Mouse (Mus musculus) midbrain, embryonic 14.5 days (tissue): Measurements from ENCODE around the gene Snrpd2. TPM values are rescaled to one million over a fixed set of nuclear protein-coding genes. Genes with fewer than 3 reads are reported as not detected.

Experiments
- ATAC-seq: fragments of 200-750 bp; cut with Nextera tagmentation; 2 replicates; pipeline ENCODE4 v1.8.0; 2017; ENCODE audit warnings: moderate number of reproducible peaks, moderate library complexity; ENCODE audit not compliant: low FRiP score, low TSS enrichment
- DNase-seq: peaks from one replicate; pipeline ENCODE4 v3.0.0-alpha.2; 2015
- H3K27ac ChIP-seq: fragments of 300-500 bp; sonication (generic); replicated peaks from 2 replicates; pipeline ENCODE4 v1.5.1; 2014; ENCODE audit warnings: mild to moderate bottlenecking, low read depth, low read length, moderate library complexity
- H3K27me3 ChIP-seq: fragments of 300-500 bp; sonication (generic); 2 replicates; pipeline ENCODE4 v1.6.1; 2014; ENCODE audit warnings: low read length, control low read depth, mixed read lengths; ENCODE audit not compliant: control insufficient read depth, insufficient read depth
- H3K36me3 ChIP-seq: fragments of 300-500 bp; sonication (generic); 2 replicates; pipeline ENCODE4 v1.6.1; 2014; ENCODE audit warnings: low read length, control low read depth; ENCODE audit not compliant: control insufficient read depth, insufficient read depth
- H3K4me1 ChIP-seq: fragments of 300-500 bp; sonication (generic); 2 replicates; pipeline ENCODE4 v1.6.1; 2014; ENCODE audit warnings: mild to moderate bottlenecking, antibody characterized with exemption, low read length, control low read depth; ENCODE audit not compliant: control insufficient read depth, insufficient read depth
- H3K4me2 ChIP-seq: fragments of 300-500 bp; sonication (generic); 2 replicates; pipeline ENCODE4 v1.6.1; 2014; ENCODE audit warnings: mild to moderate bottlenecking, low read length, moderate library complexity
- H3K4me3 ChIP-seq: fragments of 300-500 bp; sonication (generic); replicated peaks from 2 replicates; pipeline ENCODE4 v1.5.1; 2014; ENCODE audit warnings: low read depth, low read length
- H3K9ac ChIP-seq: fragments of 300-500 bp; sonication (generic); replicated peaks from 2 replicates; pipeline ENCODE4 v1.6.1; 2014; ENCODE audit warnings: mild to moderate bottlenecking, low read length, moderate library complexity
- H3K9me3 ChIP-seq: fragments of 300-500 bp; sonication (generic); 2 replicates; pipeline ENCODE4 v1.6.1; 2016; ENCODE audit warnings: low read length, control low read depth, mixed read lengths; ENCODE audit not compliant: control insufficient read depth
- WGBS: fragments of 180-500 bp; shearing (Covaris S2); extraction: QIAGEN DNeasy Blood & Tissue Kit; methylation state at CpG from one replicate; pipeline ENCODE4 v1.1.7; 2014; 5-methylcytosine and 5-hydroxymethylcytosine counted together
- polyA plus RNA-seq: library from polyadenylated mRNA; unstranded; fragments of >200 nt; fragmentation: Nextera tagmentation; extraction: Ambion mirVana; gene quantifications from 2 replicates; pipeline ENCODE4 v1.2.1, GENCODE M21; 2014

Gene Snrpd2
- polyA plus RNA-seq, 1 experiment from 2014 or later = 112 TPM

DNA sequence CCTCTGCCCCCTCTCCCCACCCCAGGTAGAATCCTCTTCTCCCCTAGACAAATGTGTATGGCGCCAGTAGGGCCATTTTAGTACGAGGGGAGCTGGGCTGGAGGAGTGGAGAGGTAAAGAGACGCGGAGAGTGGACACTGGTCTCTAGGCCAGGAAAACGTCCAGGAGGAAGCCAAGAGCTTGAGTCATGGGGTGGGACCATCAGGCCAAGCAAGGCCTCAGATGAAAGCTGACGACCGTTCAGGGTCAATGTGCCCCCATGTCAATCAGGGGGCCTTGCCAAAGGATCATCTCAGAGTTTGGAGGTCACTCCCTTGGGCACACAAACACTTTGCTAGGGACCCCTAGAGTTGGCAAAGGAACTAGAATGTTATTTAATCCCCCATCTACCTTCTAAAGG, 27.7 kb downstream of the Snrpd2 start:
- no peak for ATAC-seq
- peak overlapping the region; percentile 77 for H3K9ac ChIP-seq
- H3K9me3 ChIP-seq = 0 out of 2 replicates have a peak, but pooled peaks cover 3% of the 10 kb centered on the region
- peaks cover 12% of the 10 kb centered on the region for H3K36me3 ChIP-seq
- DNase-seq = no peak
- WGBS = 64% methylated on average over 7 of the region's 7 CpGs
- peaks cover 28% of the 10 kb centered on the region; the same call in 1 of the 2 replicates for H3K27me3 ChIP-seq
- peaks cover 25% of the 10 kb centered on the region for H3K4me1 ChIP-seq
- H3K4me2 ChIP-seq = peak overlapping the region; percentile 80
- H3K4me3 ChIP-seq = peak overlapping the region; percentile 69
- H3K27ac ChIP-seq = no peak overlapping the region

DNA sequence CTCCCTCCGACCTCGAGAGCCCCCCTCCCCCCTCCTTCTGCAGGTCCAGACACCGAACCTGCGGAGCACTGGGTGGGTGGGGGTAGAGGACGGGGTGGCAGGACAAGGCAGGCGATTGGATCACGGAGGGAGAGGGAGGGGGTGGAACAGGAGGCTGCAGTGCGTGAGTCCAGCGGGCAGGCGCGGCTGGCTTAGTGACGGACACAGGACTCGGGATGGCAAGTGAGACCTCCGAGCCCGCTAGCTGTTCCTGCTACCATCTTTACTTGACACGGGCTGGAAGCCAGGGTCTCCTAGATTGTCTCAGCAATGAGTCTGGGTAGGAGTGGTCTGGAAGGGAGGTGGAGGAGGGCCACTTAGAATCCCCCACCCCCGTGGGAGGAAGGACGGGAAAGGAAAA, 28.5 kb downstream of the Snrpd2 start:
- Histone ChIP-seq H3K4me3 (peak overlapping the region; percentile 69), H3K27ac (no peak overlapping the region), H3K36me3 (peaks cover 16% of the 10 kb centered on the region), H3K4me2 (peak overlapping the region; percentile 80), H3K27me3 (peaks cover 28% of the 10 kb centered on the region; the same call in 1 of the 2 replicates), H3K9me3 (0 out of 2 replicates have a peak, but pooled peaks cover 3% of the 10 kb centered on the region), H3K4me1 (peaks cover 25% of the 10 kb centered on the region), H3K9ac (peak overlapping the region; percentile 42)
- DNase-seq (no peak), ATAC-seq (no peak)
- WGBS = 5% methylated on average over 18 of the region's 18 CpGs

DNA sequence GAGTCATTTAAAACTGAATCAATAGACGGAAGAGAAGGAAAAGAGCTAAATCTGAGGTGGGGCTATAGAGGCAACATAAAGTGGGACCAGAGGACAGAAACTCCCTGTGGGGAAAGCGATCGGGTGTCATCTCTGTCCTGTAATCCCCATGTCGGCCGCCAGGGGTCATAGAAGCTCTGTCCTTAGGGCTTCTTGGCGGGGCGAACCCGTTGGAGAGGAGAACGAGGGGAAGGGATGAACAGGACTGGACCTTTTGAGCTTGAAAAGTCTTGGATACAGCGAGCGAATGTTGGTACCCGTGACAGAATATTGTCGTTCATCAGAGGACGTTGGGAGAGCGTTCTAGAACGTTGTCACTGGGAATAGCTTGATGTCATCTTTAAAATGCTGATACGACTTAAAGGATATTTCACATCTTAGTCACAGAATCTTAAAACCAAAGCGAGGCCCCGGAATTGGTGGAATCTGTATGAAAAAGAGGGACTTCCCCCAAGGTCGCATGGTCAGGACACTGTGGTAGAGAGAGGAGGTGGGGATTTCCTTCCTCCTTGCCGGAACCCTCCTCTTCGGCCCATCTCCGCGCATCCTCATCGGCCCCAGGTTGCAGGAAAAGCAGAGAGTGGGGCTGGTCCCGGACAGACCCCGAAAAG, 29.0 kb downstream of the Snrpd2 start:
- ATAC-seq (no peak), DNase-seq (peak; percentile 82)
- 8% methylated on average over 27 of the region's 27 CpGs for WGBS
- H3K9ac ChIP-seq = peak overlapping the region; percentile 42; the same call in 1 of the 2 replicates
- peaks cover 19% of the 10 kb centered on the region for H3K36me3 ChIP-seq
- peak overlapping the region; percentile 80 for H3K4me2 ChIP-seq
- 0 out of 2 replicates have a peak, but pooled peaks cover 3% of the 10 kb centered on the region for H3K9me3 ChIP-seq
- no peak overlapping the region for H3K27ac ChIP-seq
- peak overlapping the region; percentile 69 for H3K4me3 ChIP-seq
- H3K27me3 ChIP-seq = peaks cover 28% of the 10 kb centered on the region; the same call in 1 of the 2 replicates
- H3K4me1 ChIP-seq = peaks cover 25% of the 10 kb centered on the region

DNA sequence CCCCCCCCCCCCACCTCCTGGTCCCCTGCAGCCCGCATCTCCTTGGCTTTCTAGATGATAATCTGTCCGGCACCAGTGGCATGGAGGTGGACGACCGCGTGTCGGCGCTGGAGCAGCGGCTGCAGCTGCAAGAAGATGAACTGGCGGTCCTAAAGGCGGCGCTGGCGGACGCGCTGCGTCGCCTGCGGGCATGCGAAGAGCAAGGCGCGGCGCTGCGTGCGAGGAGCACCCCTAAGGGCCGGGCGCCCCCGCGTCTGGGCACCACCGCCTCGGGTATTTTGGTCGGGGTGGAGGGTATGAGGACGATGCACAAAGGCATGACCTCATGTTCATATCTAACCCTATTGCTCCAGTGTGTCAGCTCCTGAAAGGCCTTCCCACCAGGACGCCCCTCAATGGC, 29.7 kb downstream of the Snrpd2 start:
- H3K4me3 ChIP-seq = peak overlapping the region; percentile 69
- WGBS = under 1% methylated on average over 31 of the region's 32 CpGs
- DNase-seq = peak; percentile 87
- H3K27ac ChIP-seq = no peak overlapping the region
- peaks cover 25% of the 10 kb centered on the region for H3K4me1 ChIP-seq
- H3K4me2 ChIP-seq = peak overlapping the region; percentile 80
- H3K9ac ChIP-seq = no peak overlapping the region; the same call in 1 of the 2 replicates
- H3K9me3 ChIP-seq = 0 out of 2 replicates have a peak, but pooled peaks cover 3% of the 10 kb centered on the region
- peaks cover 28% of the 10 kb centered on the region; the same call in 1 of the 2 replicates for H3K27me3 ChIP-seq
- H3K36me3 ChIP-seq = peaks cover 24% of the 10 kb centered on the region
- no peak for ATAC-seq

DNA sequence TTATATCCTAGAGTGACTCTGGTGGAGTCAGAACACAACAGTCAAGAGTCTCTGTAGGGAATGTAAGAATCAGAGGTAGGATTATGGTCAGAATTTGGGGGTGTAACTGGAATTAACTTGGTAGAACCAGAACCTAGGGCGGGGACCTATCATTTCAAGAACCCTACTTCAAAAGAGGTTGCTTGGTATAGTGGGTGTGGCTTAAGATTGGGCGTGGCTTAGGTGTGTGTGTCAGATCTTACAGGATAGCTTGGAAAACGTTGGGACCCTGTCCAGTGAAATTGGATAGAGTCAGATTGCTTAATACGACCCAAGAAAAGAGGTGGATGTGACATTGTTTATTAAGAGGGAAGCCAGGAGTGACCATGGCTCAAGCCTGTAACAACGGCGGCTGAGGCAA, 30.4 kb downstream of the Snrpd2 start:
- Histone ChIP-seq H3K4me3 (no peak overlapping the region), H3K36me3 (peaks cover 26% of the 10 kb centered on the region), H3K9ac (no peak overlapping the region), H3K9me3 (0 out of 2 replicates have a peak, but pooled peaks cover 3% of the 10 kb centered on the region), H3K4me1 (peaks cover 28% of the 10 kb centered on the region), H3K27me3 (peaks cover 28% of the 10 kb centered on the region; the same call in 1 of the 2 replicates), H3K4me2 (peak overlapping the region; percentile 80; the same call in 1 of the 2 replicates), H3K27ac (no peak overlapping the region)
- WGBS = 48% methylated on average over 6 of the region's 6 CpGs
- DNase-seq (no peak), ATAC-seq (no peak)

DNA sequence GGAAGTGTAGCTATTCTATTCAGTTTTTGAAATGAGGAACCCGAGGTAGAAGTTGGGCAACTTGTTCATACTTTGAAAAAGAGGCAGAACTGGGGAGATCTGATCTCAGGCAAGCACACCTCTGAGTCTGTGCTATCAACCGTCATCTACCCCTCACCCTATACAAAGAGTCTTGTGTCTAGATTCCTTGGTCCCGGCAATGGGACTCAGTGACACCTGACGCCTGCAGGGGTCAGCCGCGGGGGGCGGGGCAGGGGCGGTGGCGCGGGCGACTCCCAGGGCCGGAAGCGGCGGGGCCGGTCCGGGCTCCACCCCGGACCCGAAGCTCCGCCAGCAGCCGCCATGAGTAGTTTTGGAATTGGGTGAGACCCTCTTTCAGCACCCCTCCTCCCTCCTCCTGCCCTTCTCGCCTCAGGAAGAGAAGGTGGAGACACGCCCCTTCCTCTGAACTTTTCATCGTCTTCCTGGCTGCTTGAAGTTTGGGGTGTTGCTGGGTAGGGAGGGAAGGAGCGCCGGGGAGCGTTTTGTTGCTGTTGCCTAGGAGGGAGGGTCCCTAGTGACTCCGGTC, 31.4 kb downstream of the Snrpd2 start:
- DNase-seq = no peak
- 2% methylated on average over 27 of the region's 27 CpGs for WGBS
- Histone ChIP-seq H3K4me2 (peak overlapping the region; percentile 48), H3K4me1 (peaks cover 28% of the 10 kb centered on the region), H3K4me3 (peak overlapping the region; percentile 28), H3K9ac (peak overlapping the region; percentile 30; the same call in 1 of the 2 replicates), H3K27me3 (peaks cover 28% of the 10 kb centered on the region; the same call in 1 of the 2 replicates), H3K9me3 (0 out of 2 replicates have a peak, but pooled peaks cover 3% of the 10 kb centered on the region), H3K27ac (no peak overlapping the region), H3K36me3 (peaks cover 26% of the 10 kb centered on the region)
- no peak for ATAC-seq

DNA sequence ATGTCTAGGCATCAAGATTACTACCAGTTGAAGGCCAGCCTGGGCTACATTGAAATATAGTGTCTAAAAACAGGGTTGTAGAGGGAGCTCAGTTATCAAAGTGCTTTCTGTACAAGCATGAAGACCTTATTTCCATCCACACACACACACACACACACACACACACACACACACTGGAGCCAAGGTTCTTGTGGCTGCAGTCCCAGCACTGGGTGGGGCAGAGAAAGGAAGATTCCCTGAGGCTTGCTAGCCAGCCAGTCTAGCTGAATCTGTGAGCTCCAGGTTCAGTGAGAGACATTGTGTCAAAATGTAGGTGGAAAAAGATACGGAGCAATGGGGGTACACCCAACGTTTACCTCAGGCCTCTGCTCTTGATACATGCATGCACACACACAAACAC, 34.7 kb downstream of the Snrpd2 start:
- Histone ChIP-seq H3K4me3 (no peak overlapping the region), H3K9me3 (no peaks in the 10 kb centered on the region), H3K9ac (no peak overlapping the region), H3K4me1 (peaks cover 7% of the 10 kb centered on the region), H3K4me2 (no peak overlapping the region), H3K27me3 (peaks cover 9% of the 10 kb centered on the region; the same call in 1 of the 2 replicates), H3K36me3 (peaks cover 43% of the 10 kb centered on the region), H3K27ac (peak overlapping the region; percentile 37; the same call in 1 of the 2 replicates)
- WGBS = 77% methylated on average over 2 of the region's 2 CpGs
- ATAC-seq (no peak), DNase-seq (no peak)

DNA sequence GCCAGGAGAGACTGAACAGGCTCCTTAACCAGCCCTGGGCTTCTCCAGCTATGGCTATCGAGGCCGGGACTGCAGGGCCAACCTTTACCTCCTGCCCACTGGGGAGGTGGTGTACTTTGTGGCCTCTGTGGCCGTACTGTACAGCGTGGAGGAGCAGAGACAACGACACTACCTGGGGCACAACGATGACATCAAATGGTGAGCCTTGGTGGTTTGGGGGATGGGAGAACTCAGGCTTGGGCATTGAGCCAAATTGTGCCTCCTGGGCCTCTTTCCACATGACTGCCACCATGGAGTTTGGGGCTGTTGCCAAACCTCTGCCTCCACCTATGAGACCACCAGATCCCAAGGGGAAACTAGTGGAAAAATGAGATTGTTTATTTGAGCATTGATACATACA, 35.2 kb downstream of the Snrpd2 start:
- WGBS = 60% methylated on average over 6 of the region's 6 CpGs
- H3K4me2 ChIP-seq = no peak overlapping the region
- no peak overlapping the region for H3K9ac ChIP-seq
- peaks cover 41% of the 10 kb centered on the region for H3K36me3 ChIP-seq
- peak; percentile 71 for DNase-seq
- peaks cover 4% of the 10 kb centered on the region; the same call in 1 of the 2 replicates for H3K4me1 ChIP-seq
- no peak overlapping the region for H3K4me3 ChIP-seq
- peaks cover 6% of the 10 kb centered on the region; the same call in 1 of the 2 replicates for H3K27me3 ChIP-seq
- H3K27ac ChIP-seq = peak overlapping the region; percentile 37; the same call in 1 of the 2 replicates
- H3K9me3 ChIP-seq = no peaks in the 10 kb centered on the region
- ATAC-seq = no peak
